Mouse (Mus musculus) erythroblast, embryonic 14.5 days (primary cell): ENCODE data around the gene Yars.

Experiments used
- GATA1 ChIP-seq: IDR thresholded peaks from 2 replicates; pipeline ENCODE4 v1.6.1; 2012; ENCODE audit warnings: low read length, inconsistent platforms, mixed read lengths
- TAL1 ChIP-seq: IDR thresholded peaks from 3 replicates; pipeline ENCODE4 v1.6.1; 2012; ENCODE audit warnings: low read length, inconsistent platforms, mixed read lengths

DNA sequence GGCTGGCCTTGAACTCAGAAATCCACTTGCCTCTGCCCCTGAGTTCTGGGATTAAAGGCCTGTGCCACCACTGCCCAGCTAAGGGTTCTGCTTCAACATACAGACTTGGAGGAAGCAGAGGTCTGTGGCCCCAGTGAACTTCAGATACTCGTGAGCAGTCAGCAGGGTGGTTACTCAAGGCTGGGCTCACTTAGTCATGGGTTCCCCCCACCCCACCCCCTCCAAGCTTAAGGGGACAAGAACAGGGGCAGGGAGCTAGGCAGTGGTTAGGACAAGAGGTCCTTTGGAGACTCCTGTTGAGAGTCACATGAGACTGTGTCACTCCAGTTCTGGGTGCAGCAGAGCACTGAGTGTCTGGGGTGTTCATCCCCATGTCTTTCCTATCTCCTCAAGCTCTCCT lies 79.1 kb downstream of the Yars start:
- TF ChIP-seq GATA1 (no peak), TAL1 (no peak)
